Mouse (Mus musculus) olfactory bulb, adult 2 months (tissue): ENCODE data around the gene Ei24.

Source experiments
- CTCF ChIP-seq: fragments of 200-500 bp; IDR thresholded peaks from 2 replicates; pipeline ENCODE4 v1.5.1; 2012; ENCODE audit warnings: low read depth, mild to moderate bottlenecking, low read length, moderate library complexity; ENCODE audit not compliant: insufficient read depth
- POLR2A ChIP-seq: fragments of 200-500 bp; IDR thresholded peaks from 2 replicates; pipeline ENCODE4 v1.6.1; 2012; ENCODE audit warnings: mild to moderate bottlenecking, low read depth, low read length, moderate library complexity; ENCODE audit not compliant: insufficient read depth

- no peak for TF ChIP-seq CTCF
- no peak for TF ChIP-seq POLR2A
Measured at GRCm38 (mm10) chr9:36802951-36803350, 5.8 kb upstream of the Ei24 start.
